Mouse (Mus musculus) lung, embryonic 14.5 days (tissue): ENCODE results near the gene Galnt9. TPM values are rescaled to one million over a fixed set of nuclear protein-coding genes. Genes with fewer than 3 reads are reported as not detected.

Experiments used
- ATAC-seq: fragments of 200-750 bp; cut with Nextera tagmentation; 2 replicates; pipeline ENCODE4 v1.8.0; 2017; ENCODE audit warnings: mild to moderate bottlenecking, moderate TSS enrichment, moderate library complexity; ENCODE audit not compliant: insufficient read depth
- DNase-seq: peaks from one replicate; pipeline ENCODE4 v3.0.0-alpha.2; 2015
- H3K27ac ChIP-seq: fragments of 300-500 bp; sonication (generic); 2 replicates; pipeline ENCODE4 v1.5.1; 2014; ENCODE audit warnings: low read depth, mild to moderate bottlenecking, moderate library complexity
- H3K27me3 ChIP-seq: fragments of 300-500 bp; sonication (generic); 2 replicates; pipeline ENCODE4 v1.6.1; 2014; ENCODE audit warnings: low read length, control low read depth; ENCODE audit not compliant: insufficient read depth
- H3K36me3 ChIP-seq: fragments of 300-500 bp; sonication (generic); 2 replicates; pipeline ENCODE4 v1.6.1; 2014; ENCODE audit warnings: control low read depth; ENCODE audit not compliant: insufficient read depth
- H3K4me1 ChIP-seq: fragments of 300-500 bp; sonication (generic); 2 replicates; pipeline ENCODE4 v1.6.1; 2014; ENCODE audit warnings: antibody characterized with exemption, control low read depth; ENCODE audit not compliant: insufficient read depth
- H3K4me2 ChIP-seq: fragments of 300-500 bp; sonication (generic); 2 replicates; pipeline ENCODE4 v1.6.1; 2014; ENCODE audit warnings: mild to moderate bottlenecking
- H3K4me3 ChIP-seq: fragments of 300-500 bp; sonication (generic); 2 replicates; pipeline ENCODE4 v1.5.1; 2014; ENCODE audit warnings: low read depth, low read length
- H3K9ac ChIP-seq: fragments of 300-500 bp; sonication (generic); 2 replicates; pipeline ENCODE4 v1.6.1; 2014
- H3K9me3 ChIP-seq: fragments of 300-500 bp; sonication (generic); 2 replicates; pipeline ENCODE4 v1.6.1; 2016; ENCODE audit warnings: low read depth, low read length, control low read depth
- CTCF ChIP-seq: IDR thresholded peaks from 2 replicates; pipeline ENCODE4 v1.5.1; 2016; ENCODE audit warnings: antibody characterized with exemption, low read depth
- WGBS: fragments of 180-500 bp; shearing (Covaris S2); extraction: QIAGEN DNeasy Blood & Tissue Kit; methylation state at CpG from one replicate; pipeline ENCODE4 v1.1.7; 2014; 5-methylcytosine and 5-hydroxymethylcytosine counted together
- polyA plus RNA-seq: library from polyadenylated mRNA; unstranded; fragments of >200 nt; fragmentation: Nextera tagmentation; extraction: Ambion mirVana; gene quantifications from 2 replicates; pipeline ENCODE4 v1.2.1, GENCODE M21; 2014

Galnt9 gene
- polyA plus RNA-seq, 1 experiment from 2014 or later = not detected

DNA sequence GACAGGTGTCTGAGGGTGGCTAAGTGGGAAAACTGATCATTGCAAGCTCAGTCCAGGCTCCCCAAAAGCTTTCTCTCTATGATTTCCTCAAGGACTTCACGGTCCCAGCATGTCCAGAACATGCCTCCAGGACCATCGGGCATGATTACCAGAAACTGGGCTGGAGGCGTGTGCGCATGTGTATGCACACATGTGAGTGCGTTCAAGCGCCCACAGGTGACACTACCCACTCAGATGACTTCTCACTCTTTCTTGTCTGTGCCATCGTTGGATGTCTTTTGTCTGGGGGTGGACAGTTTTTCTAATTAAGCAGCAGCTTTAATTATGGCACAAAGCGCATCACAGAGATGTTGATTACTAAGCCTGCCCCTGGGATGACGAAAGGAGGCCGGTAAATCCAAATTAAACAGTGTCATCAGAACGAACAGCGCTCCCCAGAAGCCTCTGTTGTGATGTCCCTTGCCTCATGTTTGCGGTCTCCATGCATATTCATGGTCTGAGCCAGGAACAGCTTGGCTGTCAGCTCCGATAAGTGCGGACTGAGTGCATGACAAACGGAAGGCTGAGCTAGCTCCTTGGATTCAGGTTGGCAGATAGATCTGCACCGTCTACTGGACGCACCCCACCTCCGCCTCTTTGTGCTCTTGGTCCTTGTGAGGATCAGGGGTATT lies 36.5 kb downstream of the Galnt9 start:
- H3K27ac ChIP-seq = no peak overlapping the region
- H3K27me3 ChIP-seq = no peaks in the 10 kb centered on the region
- no peak for TF ChIP-seq CTCF
- ATAC-seq = no peak
- H3K9me3 ChIP-seq = no peaks in the 10 kb centered on the region
- no peaks in the 10 kb centered on the region for H3K36me3 ChIP-seq
- H3K4me3 ChIP-seq = no peak overlapping the region
- no peak for DNase-seq
- no peak overlapping the region for H3K4me2 ChIP-seq
- H3K4me1 ChIP-seq = no peaks in the 10 kb centered on the region
- WGBS = 85% methylated on average over 19 of the region's 19 CpGs
- no peak overlapping the region for H3K9ac ChIP-seq

DNA sequence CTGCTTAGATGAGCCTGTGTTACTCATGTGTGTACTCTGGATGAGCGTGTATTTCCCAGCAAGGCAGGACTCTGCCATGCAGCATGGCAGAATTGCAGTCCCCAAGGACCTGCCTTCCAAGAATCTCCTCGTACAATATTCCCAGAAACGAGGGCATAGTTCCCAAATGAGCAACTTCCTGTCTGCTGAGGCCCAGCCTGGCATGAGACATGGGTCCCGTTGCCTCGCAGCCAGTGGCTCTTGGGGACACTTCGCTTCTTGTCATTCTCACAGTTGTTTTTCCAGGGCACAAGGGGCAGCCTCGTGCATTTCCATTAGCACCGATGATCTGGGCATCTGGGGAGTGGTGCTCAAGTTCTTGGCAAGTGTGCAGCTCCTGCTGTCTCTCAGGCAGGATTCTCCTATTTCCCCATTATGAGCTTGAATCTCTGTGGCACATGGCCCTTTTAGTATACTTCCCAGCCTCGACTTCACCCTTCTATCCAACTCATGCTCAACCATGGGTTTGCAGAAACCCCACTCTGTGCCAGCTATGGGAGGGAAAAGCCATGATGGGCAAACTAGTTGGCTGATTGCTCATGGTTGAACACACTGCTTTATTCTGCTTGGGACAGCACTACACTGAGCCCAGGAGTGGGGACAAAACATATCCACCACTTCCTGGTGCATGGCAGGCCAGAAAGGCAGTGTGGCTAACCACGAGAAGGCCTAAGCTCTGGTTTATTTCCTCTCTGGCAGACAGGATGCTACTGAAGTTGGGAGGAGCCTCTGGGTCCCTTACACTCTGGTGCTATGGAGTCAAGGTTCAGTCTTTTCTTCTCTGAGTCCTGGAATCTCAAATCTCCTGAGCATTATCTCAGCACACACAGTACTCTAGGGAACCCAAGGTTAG lies 38.7 kb downstream of the Galnt9 start:
- WGBS = 60% methylated on average over 10 of the region's 10 CpGs
- DNase-seq (no peak), ATAC-seq (no peak)
- no peak for TF ChIP-seq CTCF
- Histone ChIP-seq H3K9me3 (no peaks in the 10 kb centered on the region), H3K9ac (no peak overlapping the region), H3K4me1 (no peaks in the 10 kb centered on the region), H3K4me3 (no peak overlapping the region), H3K27me3 (no peaks in the 10 kb centered on the region), H3K27ac (no peak overlapping the region), H3K4me2 (no peak overlapping the region), H3K36me3 (no peaks in the 10 kb centered on the region)

DNA sequence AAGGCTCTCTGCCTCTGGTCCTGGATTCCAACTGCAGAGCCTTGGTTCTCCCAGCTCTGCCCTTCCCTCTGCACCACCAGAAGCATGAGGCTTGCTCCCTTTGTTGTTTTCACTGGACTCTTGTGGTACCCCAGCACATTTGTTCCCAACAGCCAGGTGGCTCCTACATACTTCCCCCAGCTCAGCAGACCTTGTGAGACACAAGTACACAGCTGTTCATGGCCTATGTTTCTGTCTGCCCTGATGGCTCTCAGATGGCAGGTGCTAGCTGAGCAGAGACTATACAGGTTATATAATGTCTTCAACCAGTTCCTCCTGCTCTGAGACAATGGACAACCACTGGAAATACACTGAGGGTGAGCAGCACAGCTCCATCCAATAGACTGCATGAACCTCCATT lies 43.3 kb downstream of the Galnt9 start:
- DNase-seq (no peak), ATAC-seq (no peak)
- Histone ChIP-seq H3K9me3 (no peaks in the 10 kb centered on the region), H3K4me2 (no peak overlapping the region), H3K9ac (no peak overlapping the region), H3K4me3 (no peak overlapping the region), H3K27me3 (no peaks in the 10 kb centered on the region), H3K36me3 (no peaks in the 10 kb centered on the region), H3K27ac (no peak overlapping the region), H3K4me1 (no peaks in the 10 kb centered on the region)
- TF ChIP-seq CTCF = no peak

DNA sequence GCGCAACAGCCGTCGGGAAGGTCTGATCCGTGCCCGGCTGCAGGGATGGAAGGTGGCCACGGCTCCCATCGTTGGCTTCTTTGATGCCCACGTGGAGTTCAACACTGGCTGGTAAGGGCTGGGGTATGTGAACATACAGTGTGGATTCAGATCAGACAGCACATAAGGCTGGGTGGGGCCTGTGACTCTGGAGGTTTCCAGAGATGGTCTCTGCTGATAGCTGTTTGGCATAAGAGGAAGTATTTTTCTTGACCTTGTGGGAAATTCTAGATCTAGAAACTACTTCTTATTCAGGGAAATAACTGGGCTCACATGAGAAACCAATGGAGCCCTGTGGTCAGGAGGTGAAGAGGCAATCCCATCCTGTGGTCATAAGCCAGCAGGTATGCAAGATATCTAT lies 45.7 kb downstream of the Galnt9 start:
- H3K4me1 ChIP-seq = no peaks in the 10 kb centered on the region
- ATAC-seq (no peak), DNase-seq (no peak)
- no peak overlapping the region for H3K9ac ChIP-seq
- no peak overlapping the region for H3K4me3 ChIP-seq
- no peak for TF ChIP-seq CTCF
- H3K9me3 ChIP-seq = no peaks in the 10 kb centered on the region
- H3K27me3 ChIP-seq = no peaks in the 10 kb centered on the region
- no peak overlapping the region for H3K27ac ChIP-seq
- no peaks in the 10 kb centered on the region for H3K36me3 ChIP-seq
- 92% methylated on average over 8 of the region's 8 CpGs for WGBS
- H3K4me2 ChIP-seq = no peak overlapping the region

DNA sequence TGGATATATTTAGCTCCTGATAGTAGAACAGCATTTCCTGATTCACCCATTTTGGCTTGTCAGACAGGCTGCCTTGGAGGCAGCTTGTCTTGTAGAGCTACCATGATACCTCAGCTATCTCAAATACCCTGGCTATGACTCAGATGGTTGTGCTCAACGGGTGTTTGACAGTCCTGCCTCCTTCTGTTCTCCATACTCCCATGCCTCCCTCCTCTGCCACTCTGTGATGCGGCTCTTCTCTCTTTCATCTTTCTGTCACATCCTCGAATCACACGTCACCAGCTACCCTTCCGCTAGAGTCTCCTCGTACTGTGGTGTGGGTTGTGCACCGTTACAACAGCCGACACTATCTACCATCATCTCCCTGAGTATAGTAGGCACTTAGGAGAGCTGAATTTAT lies 50.3 kb downstream of the Galnt9 start:
- no peaks in the 10 kb centered on the region for H3K9me3 ChIP-seq
- DNase-seq (no peak), ATAC-seq (no peak)
- no peaks in the 10 kb centered on the region for H3K4me1 ChIP-seq
- TF ChIP-seq CTCF = no peak
- no peak overlapping the region for H3K27ac ChIP-seq
- H3K9ac ChIP-seq = no peak overlapping the region
- H3K27me3 ChIP-seq = no peaks in the 10 kb centered on the region
- H3K36me3 ChIP-seq = no peaks in the 10 kb centered on the region
- no peak overlapping the region for H3K4me2 ChIP-seq
- 67% methylated on average over 8 of the region's 8 CpGs for WGBS
- no peak overlapping the region for H3K4me3 ChIP-seq

DNA sequence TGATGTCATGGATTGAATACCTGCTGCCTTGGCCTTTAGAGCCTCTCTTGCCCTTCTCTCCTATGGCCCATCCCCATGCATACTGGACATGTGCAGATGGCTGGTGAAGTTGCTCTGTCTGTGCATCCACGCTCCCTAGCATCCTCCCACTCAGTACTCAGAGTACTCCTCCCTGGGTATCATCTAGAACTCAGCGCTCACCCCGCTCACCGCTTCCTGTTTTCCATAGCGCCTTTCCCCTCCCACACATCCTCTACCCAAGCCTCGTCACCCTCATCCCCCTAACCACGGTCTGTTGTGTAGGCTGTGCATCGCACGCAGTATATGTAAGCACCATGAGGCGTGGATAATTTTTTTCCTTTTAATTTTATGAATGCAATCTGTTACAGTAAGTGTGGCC lies 51.2 kb downstream of the Galnt9 start:
- no peaks in the 10 kb centered on the region for H3K9me3 ChIP-seq
- H3K27ac ChIP-seq = no peak overlapping the region
- H3K9ac ChIP-seq = no peak overlapping the region
- no peaks in the 10 kb centered on the region for H3K36me3 ChIP-seq
- DNase-seq (no peak), ATAC-seq (no peak)
- H3K4me1 ChIP-seq = no peaks in the 10 kb centered on the region
- no peak for TF ChIP-seq CTCF
- no peak overlapping the region for H3K4me2 ChIP-seq
- H3K27me3 ChIP-seq = no peaks in the 10 kb centered on the region
- WGBS = 85% methylated on average over 10 of the region's 10 CpGs
- no peak overlapping the region for H3K4me3 ChIP-seq

DNA sequence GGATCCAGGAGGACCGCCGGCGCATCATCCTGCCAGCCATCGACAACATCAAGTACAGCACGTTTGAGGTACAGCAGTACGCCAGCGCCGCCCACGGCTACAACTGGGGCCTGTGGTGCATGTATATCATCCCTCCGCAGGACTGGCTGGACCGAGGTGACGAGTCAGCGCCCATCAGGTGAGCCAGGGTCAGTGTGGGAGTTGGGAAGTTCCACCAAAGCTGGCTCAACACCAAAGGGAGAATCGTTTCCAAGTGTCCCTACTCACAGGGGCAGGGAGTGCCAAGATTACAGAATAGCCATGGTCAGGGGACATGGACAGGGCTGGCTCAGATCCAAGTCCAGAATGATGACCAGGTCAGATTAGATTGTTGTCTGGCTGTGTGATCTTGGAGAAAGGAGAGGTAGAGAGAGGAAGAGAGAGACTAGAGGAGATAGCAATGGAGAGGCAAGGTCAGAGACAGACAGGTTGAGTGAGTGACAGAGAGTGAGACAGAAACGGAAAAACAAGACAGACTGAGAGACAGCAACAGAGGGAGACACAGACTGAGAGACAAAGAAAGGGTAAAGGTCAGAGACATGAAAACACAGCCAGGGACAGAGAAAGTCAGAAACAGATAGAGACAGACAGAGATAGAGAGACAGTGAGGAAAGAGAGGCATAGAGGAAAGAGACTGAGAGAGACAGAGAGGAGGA lies 52.1 kb downstream of the Galnt9 start:
- Histone ChIP-seq H3K4me2 (no peak overlapping the region), H3K9ac (no peak overlapping the region), H3K9me3 (no peaks in the 10 kb centered on the region), H3K4me3 (no peak overlapping the region), H3K27me3 (no peaks in the 10 kb centered on the region), H3K36me3 (no peaks in the 10 kb centered on the region), H3K4me1 (no peaks in the 10 kb centered on the region), H3K27ac (no peak overlapping the region)
- DNase-seq (no peak), ATAC-seq (no peak)
- 82% methylated on average over 15 of the region's 15 CpGs for WGBS
- no peak for TF ChIP-seq CTCF
